24 mouse cellular contexts compared by ENCODE assay signal in the genomic region with DNA sequence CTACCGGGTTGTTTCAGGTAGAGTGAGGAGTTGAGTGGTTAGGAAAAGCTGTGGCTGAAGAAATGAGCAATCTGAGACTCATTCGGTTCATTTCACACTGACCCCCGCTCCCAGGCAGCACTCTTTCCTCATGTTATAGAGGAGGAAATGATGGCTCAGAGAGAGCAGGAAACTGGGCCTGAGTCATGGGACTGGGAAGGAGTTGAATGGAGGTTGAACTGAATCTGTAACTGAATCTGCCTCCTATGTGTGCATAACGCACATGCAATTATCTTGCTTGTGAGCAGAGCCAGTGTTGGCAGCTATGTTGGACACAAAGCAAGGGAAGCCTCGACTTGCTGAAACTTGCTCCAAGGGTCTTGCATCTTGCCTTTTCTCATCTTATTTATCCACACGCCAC.
DNase-seq lines count a peak whose midpoint lies in the region; ATAC-seq lines count a peak whose summit lies in the region.
"Had no signal": no experiment of that assay in that cellular context is flagged by ENCODE, and none has a peak within 500 bp of the region (broad histone marks: within the 10 kb centered on the region; RNA-seq: fewer than 3 reads in every experiment).

No protein-coding gene starts in this region.

- H3K27me3 ChIP-seq in embryonic facial prominence, embryonic 11.5 days (ENCODE audit: control insufficient read depth, insufficient read depth, low read length) = no peaks in the 10 kb centered on the region
- H3K27me3 ChIP-seq in embryonic facial prominence, embryonic 10.5 days (replicated peaks; ENCODE audit: low read depth, poor library complexity, severe bottlenecking) = no peaks in the 10 kb centered on the region
- no peaks in the 10 kb centered on the region for H3K27me3 ChIP-seq in forebrain, embryonic 11.5 days (ENCODE audit: control insufficient read depth, insufficient read depth, low read length)
- H3K27me3 ChIP-seq in forebrain, embryonic 16.5 days (replicated peaks; ENCODE audit: control insufficient read depth, insufficient read depth, low read length) = no peaks in the 10 kb centered on the region
- H3K27me3 ChIP-seq in embryonic facial prominence, embryonic 14.5 days (replicated peaks; ENCODE audit: control insufficient read depth, insufficient read depth, low read length) = 0 out of 2 replicates have a peak, but pooled peaks cover under 1% of the 10 kb centered on the region
- H3K27me3 ChIP-seq: CH12.LX, Patski had no signal

- no peak overlapping the region for H3K4me3 ChIP-seq in embryonic facial prominence, embryonic 11.5 days (ENCODE audit: low read depth, low read length)
- H3K4me3 ChIP-seq in embryonic facial prominence, embryonic 10.5 days = no peak overlapping the region
- H3K4me3 ChIP-seq in forebrain, embryonic 11.5 days (ENCODE audit: low read depth, low read length) = no peak overlapping the region
- no peak overlapping the region for H3K4me3 ChIP-seq in forebrain, embryonic 16.5 days (replicated peaks; ENCODE audit: low read length)
- no peak overlapping the region for H3K4me3 ChIP-seq in embryonic facial prominence, embryonic 14.5 days (ENCODE audit: low read depth, low read length)

- 0 out of 2 replicates have a peak, but pooled peaks have one; percentile 48 for ATAC-seq in embryonic facial prominence, embryonic 11.5 days (replicated peaks; ENCODE audit: insufficient number of reproducible peaks, low FRiP score, low TSS enrichment, low read depth)
- no peak for ATAC-seq in forebrain, embryonic 11.5 days (replicated peaks; ENCODE audit: low FRiP score)
- ATAC-seq in forebrain, embryonic 16.5 days = no peak
- ATAC-seq in embryonic facial prominence, embryonic 14.5 days (ENCODE audit: low read depth) = peak; percentile 55; the same call in 1 of the 2 replicates
- no peak for ATAC-seq in erythroblast, adult 5-6 weeks (replicated peaks; ENCODE audit: low FRiP score, poor library complexity, severe bottlenecking)
- ATAC-seq: activated CD4-positive, CD25-positive, alpha-beta regulatory T cell, adult 4 months; CD4-positive, CD25-positive, alpha-beta regulatory T cell, adult 4 months; Patski had no signal

- H3K4me2 ChIP-seq in embryonic facial prominence, embryonic 11.5 days (ENCODE audit: low read depth, low read length) = no peak overlapping the region
- no peak overlapping the region for H3K4me2 ChIP-seq in forebrain, embryonic 11.5 days (ENCODE audit: low read depth, low read length, severe bottlenecking)
- H3K4me2 ChIP-seq in forebrain, embryonic 16.5 days (ENCODE audit: low read length) = no peak overlapping the region
- no peak overlapping the region for H3K4me2 ChIP-seq in embryonic facial prominence, embryonic 14.5 days (ENCODE audit: low read depth, low read length)

- H3K27ac ChIP-seq in embryonic facial prominence, embryonic 11.5 days (replicated peaks; ENCODE audit: low read depth, low read length) = no peak overlapping the region
- no peak overlapping the region for H3K27ac ChIP-seq in embryonic facial prominence, embryonic 10.5 days (replicated peaks)
- no peak overlapping the region for H3K27ac ChIP-seq in forebrain, embryonic 11.5 days (ENCODE audit: low read depth, low read length)
- no peak overlapping the region for H3K27ac ChIP-seq in forebrain, embryonic 16.5 days (ENCODE audit: low read length)
- no peak overlapping the region for H3K27ac ChIP-seq in embryonic facial prominence, embryonic 14.5 days (replicated peaks; ENCODE audit: low read depth, low read length)

- no peaks in the 10 kb centered on the region for H3K9me3 ChIP-seq in embryonic facial prominence, embryonic 11.5 days (replicated peaks; ENCODE audit: control insufficient read depth, low read length)
- H3K9me3 ChIP-seq in embryonic facial prominence, embryonic 10.5 days = no peaks in the 10 kb centered on the region
- no peaks in the 10 kb centered on the region for H3K9me3 ChIP-seq in forebrain, embryonic 11.5 days (ENCODE audit: control insufficient read depth, low read length)
- H3K9me3 ChIP-seq in forebrain, embryonic 16.5 days (ENCODE audit: control insufficient read depth, low read length) = no peaks in the 10 kb centered on the region
- H3K9me3 ChIP-seq in embryonic facial prominence, embryonic 14.5 days (ENCODE audit: control insufficient read depth, low read length) = no peaks in the 10 kb centered on the region
- H3K9me3 ChIP-seq: G1E had no signal

- H3K36me3 ChIP-seq in embryonic facial prominence, embryonic 11.5 days (replicated peaks; ENCODE audit: control insufficient read depth, insufficient read depth, low read depth, low read length) = no peaks in the 10 kb centered on the region
- H3K36me3 ChIP-seq in embryonic facial prominence, embryonic 10.5 days (replicated peaks) = no peaks in the 10 kb centered on the region
- H3K36me3 ChIP-seq in forebrain, embryonic 11.5 days (ENCODE audit: control insufficient read depth, insufficient read depth, low read length) = no peaks in the 10 kb centered on the region
- H3K36me3 ChIP-seq in forebrain, embryonic 16.5 days (ENCODE audit: control insufficient read depth, insufficient read depth) = no peaks in the 10 kb centered on the region
- no peaks in the 10 kb centered on the region for H3K36me3 ChIP-seq in embryonic facial prominence, embryonic 14.5 days (ENCODE audit: control insufficient read depth, insufficient read depth, low read length)
- H3K36me3 ChIP-seq: G1E had no signal

- no peaks in the 10 kb centered on the region for H3K4me1 ChIP-seq in embryonic facial prominence, embryonic 11.5 days (ENCODE audit: control insufficient read depth, insufficient read depth, low read length)
- H3K4me1 ChIP-seq in embryonic facial prominence, embryonic 10.5 days = no peaks in the 10 kb centered on the region
- 0 out of 2 replicates have a peak, but pooled peaks cover 2% of the 10 kb centered on the region for H3K4me1 ChIP-seq in forebrain, embryonic 11.5 days (replicated peaks; ENCODE audit: control insufficient read depth, insufficient read depth, low read length)
- H3K4me1 ChIP-seq in forebrain, embryonic 16.5 days (replicated peaks; ENCODE audit: control insufficient read depth, insufficient read depth, low read length) = no peaks in the 10 kb centered on the region
- H3K4me1 ChIP-seq in embryonic facial prominence, embryonic 14.5 days (ENCODE audit: control insufficient read depth, insufficient read depth, low read length) = no peaks in the 10 kb centered on the region

- no peak overlapping the region for H3K9ac ChIP-seq in embryonic facial prominence, embryonic 11.5 days (replicated peaks; ENCODE audit: low read length)
- H3K9ac ChIP-seq in forebrain, embryonic 11.5 days (ENCODE audit: low read length) = no peak overlapping the region
- H3K9ac ChIP-seq in forebrain, embryonic 16.5 days (replicated peaks; ENCODE audit: low read depth, low read length) = no peak overlapping the region
- no peak overlapping the region for H3K9ac ChIP-seq in embryonic facial prominence, embryonic 14.5 days (ENCODE audit: low read depth, low read length)

- WGBS in embryonic facial prominence, embryonic 11.5 days = 78% methylated on average over 6 of the region's 6 CpGs
- WGBS in embryonic facial prominence, embryonic 10.5 days = 84% methylated on average over 6 of the region's 6 CpGs
- WGBS in forebrain, embryonic 11.5 days = 85% methylated on average over 6 of the region's 6 CpGs
- 72% methylated on average over 6 of the region's 6 CpGs for WGBS in forebrain, embryonic 16.5 days
- 70% methylated on average over 6 of the region's 6 CpGs for WGBS in embryonic facial prominence, embryonic 14.5 days

- no peak for DNase-seq in embryonic facial prominence, embryonic 11.5 days (ENCODE audit: low spot score)
- DNase-seq in embryonic facial prominence, embryonic 10.5 days (ENCODE audit: low spot score) = no peak
- DNase-seq in forebrain, embryonic 11.5 days (ENCODE audit: low spot score) = peak; percentile 37
- DNase-seq in 416B (ENCODE audit: low read depth) (peak; percentile 55), adipocyte (ENCODE audit: low spot score) (no peak)
- DNase-seq in embryonic facial prominence, embryonic 14.5 days (ENCODE audit: low spot score) = peak; percentile 26
- DNase-seq: adrenal gland, adult 2 months; adrenal gland, adult 8-10 months; adrenal gland, postnatal 10 days; adrenal gland, postnatal 14 days; adrenal gland, postnatal 25 days; adrenal gland, postnatal 36 days; B cell, adult 2 months; cerebellum, adult 11 months; cerebellum, adult 11-12 months; cerebellum, adult 18-20 months; cerebellum, adult 2 months had no signal

Comparison
In these comparisons a context has a peak if more than half of its experiments do, and no peak if none do; other contexts are left out.
1. DNase-seq: peak in forebrain, embryonic 11.5 days (single experiment), 416B (single experiment) and embryonic facial prominence, embryonic 14.5 days (single experiment); none in embryonic facial prominence, embryonic 11.5 days (single experiment), embryonic facial prominence, embryonic 10.5 days (single experiment) and adipocyte (single experiment).
2. ATAC-seq: peak in embryonic facial prominence, embryonic 11.5 days (single experiment) and embryonic facial prominence, embryonic 14.5 days (single experiment); none in forebrain, embryonic 11.5 days (single experiment), forebrain, embryonic 16.5 days (single experiment) and erythroblast, adult 5-6 weeks (single experiment).